Mouse (Mus musculus) layer of hippocampus, postnatal 10 days (tissue): Measurements from ENCODE around the gene Espnl. TPM values are rescaled to one million over a fixed set of nuclear protein-coding genes. Genes with fewer than 3 reads are reported as not detected.
A peak's percentile ranks its signal among the peaks of the same experiment; 100 is the strongest.

Source experiments
- DNase-seq, 2 experiments: peaks; one replicate each; pipeline ENCODE4 v3.0.0; 2021; ENCODE audit warnings: low spot score in 2 of 2
- long read RNA-seq: library from polyadenylated mRNA; stranded (forward); transcript quantifications from one replicate; pipeline ENCODE4 v2.0.0, GENCODE M21; 2023
- total RNA-seq, 2 experiments: library from RNA; stranded (reverse); gene quantifications; 2 replicates each; pipeline ENCODE4 v1.2.3; 2021

The Espnl gene
- total RNA-seq = under 1 TPM; 0.07 to 0.09 TPM
- long read RNA-seq = 0 reads

DNA sequence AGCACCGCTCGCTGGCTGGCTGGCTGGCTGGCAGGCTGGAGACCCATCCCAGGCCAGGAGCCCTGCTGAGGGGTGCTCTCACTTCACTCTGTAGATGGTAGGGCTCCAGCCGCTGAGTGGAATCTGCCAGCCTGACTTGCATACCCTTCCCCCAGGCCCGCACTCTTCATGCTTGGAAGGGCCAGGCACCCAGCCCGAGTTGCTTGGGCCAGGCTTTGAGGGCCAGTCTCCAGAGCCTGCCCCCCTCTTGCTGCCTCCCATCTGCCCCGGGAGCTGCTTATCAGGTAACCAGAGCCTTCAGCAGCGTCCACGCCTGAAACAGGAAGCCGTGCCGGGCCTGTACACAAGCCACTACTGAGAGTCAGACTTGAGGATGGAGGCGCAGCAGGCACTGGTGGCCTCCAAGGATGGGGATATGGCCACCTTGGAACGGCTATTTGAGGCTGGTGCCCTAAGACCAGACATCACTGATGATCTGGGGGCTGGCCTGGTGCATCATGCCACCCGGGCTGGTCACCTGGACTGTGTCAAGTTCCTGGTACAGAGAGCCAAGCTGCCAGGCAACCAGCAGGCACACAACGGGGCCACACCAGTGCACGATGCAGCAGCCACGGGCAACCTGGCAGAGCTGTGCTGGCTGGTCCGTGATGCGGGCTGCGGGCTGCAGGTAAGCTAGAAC is at the start of gene Espnl:
Gene Espnl (plus strand): TSS at position 316 of the 679 bp plus-strand sequence.
- peak in 1 of 2 experiments; percentile 42 for DNase-seq

DNA sequence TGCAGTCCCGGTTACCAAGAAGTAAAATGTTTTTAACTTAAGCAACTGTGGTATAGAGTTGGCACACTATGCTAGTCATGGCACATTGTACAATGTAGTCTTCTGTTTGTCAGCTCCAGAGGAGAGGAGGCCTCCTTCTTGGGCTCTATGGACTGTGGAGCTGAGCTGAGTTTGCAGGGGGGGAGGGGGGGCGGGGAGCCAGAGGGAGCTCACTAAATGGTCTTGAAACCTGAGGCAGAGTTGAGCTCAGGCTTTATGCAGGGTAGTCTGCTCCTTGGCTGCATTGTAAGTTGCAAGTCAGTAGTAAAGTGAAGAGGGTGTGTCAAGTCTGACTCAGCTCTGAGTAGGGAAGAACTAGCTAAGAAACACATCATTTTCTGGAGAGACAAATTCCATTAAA is 49.6 kb upstream of the Espnl start:
- no peak for DNase-seq

DNA sequence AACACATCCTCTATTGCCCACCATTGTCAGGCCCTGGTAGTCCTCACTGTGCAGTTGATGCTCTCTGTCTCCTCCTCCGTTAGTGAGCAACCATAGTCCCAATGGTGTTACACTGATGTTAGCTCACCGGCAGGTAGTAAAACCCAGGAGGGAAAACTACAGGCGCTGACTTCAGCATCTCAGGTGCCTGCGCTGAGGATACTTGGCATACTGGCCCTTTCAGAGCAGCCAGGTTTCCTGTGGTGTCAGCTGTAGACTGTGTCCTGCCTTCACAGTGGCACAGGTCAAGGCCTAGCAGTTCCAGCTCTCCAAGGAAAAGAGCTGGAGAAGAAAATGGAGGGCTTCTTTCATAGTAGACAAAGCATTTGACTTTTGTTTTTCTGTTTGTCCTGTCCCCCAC is 45.3 kb upstream of the Espnl start:
- no peak for DNase-seq

DNA sequence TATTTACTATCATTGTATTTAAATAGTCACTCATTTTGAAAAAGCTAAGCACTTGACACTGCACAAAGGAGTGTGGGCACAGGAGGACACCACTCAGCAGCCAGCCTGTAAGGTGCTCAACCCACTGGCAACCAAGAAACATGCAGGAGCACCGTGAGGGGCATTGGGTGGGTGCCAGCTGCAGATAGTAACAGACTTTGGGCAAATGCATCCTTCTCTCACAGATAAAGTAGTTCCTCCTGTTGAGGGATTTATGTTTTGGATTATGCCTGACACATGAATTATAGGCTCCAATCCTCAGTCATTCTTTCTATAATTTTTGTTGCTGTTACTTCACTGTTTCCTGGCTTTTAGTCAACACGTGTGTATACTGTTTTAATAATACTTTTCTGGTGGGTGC is 44.4 kb upstream of the Espnl start:
- no peak for DNase-seq

DNA sequence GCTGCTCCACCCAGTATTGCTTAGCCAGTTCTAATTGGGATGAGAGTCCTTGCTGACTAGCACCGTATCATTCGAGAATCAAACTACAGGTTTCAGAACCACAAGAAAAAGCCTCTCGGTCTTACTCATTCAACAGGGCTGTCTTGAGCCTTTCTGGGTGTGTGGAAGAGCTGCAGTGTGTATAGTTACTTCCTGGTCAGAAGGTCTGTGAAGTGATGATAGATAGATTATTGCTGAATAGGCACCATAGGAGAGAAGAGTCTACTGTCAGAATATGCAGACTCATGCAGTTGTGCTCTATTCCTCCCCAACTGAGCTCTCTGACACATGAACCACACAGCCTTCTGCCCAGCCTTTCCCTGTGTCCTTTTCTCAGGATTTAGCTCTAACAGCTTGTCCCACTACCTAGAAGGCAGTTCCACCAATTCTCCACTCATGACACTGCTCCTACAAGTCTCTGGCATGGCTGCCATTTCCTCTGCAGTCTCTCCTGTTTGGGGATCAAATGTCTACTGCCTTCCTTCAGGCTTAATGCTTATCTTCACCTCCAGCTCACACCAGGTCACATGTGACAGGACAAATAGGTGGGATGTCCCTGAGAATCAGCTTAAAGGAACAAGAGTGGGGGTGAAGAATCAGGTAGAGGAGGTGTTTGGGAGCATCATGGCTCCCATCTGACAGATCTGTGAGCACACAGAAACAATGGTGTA is 43.3 kb upstream of the Espnl start:
- no peak for DNase-seq

DNA sequence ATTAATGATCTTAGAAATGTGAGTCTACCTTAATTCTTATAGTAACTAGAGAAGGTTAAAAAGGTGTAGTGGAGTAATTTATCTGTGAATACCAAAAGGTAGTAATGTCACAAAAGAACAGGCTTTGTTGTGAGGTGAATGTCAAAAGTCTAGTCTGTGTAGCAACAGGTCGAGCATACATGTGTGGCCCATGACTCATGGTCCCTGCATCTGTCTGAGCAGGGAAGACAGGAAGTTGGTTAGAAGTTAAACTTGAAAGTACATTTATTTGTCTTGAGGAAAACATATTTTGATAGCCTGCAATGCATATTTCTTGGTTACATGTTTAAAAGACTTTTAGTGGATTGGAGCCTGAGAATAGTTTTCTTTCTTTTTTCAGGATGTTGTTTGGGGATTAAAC is 42.7 kb upstream of the Espnl start:
- DNase-seq = no peak

DNA sequence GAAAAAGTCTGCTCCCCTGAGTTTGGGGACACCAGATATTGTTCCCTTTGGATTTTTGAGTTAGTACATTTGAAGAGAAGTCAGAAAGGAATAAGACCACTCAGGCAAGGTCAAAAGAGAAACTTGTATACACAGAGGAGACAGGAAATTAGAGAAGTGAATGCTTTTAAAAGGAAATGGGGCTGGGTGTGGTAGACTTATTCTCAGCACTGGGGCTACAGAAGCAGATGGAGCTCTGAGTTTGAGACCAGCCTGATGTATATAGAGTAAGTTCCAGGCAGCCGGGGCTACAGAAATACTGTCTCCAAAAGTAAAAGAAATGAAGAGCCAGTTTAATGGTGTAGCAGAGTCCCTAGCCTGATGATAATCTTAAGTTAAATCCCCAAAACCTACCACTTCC is 39.3 kb upstream of the Espnl start:
- no peak for DNase-seq

DNA sequence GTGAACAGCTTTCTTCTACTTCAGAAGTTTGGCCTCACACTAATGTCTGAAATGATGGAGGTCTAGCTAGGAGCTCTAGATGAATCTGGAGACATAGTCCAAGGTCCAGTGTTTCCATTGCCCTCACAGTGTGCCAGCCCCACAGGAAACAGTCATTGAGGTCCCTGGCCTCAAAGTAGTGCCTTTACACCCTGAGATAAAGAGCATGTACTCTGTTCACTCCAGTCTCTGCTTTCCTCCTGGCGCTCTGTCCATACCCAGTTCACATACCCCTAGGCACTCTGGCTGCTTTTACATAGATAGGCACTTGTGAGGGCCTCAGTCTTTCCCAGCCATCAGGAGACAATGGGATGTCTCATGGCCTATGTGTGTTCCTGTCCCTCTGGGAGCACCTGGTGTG is 32.5 kb upstream of the Espnl start:
- no peak for DNase-seq

DNA sequence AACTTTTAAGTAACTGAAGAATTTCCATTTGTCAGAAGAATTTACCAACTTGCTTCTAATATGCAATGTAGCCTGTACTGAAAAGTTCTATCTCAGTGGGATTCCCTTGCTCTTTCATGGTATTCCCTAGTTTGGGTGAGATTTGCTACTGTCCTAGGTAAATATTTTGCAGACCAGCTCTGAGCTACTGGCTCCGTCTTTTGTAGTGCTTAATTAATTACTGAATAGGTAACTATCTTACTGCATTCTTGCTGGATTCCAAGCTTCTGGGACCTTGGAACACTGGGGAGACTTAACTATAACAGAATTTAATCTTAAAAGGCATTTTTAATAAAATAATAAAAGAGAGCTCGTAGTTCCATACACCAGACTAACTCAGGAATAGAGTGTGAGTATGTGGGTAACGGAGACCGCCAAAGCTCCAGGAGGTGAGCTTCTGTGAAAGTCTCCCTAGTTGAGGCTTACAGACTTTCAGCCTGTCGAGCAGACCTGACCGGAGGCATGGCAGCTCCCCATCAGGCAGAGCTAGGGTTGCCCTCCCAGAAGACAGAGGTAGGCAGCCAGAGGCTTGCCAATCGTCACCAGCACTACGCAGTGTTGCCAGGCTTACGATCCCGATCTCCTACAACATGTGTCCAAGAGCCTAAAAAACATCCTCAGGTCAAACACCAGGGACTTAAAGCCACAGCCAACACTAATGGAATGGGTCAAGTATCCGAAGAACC is 29.6 kb upstream of the Espnl start:
- no peak for DNase-seq

DNA sequence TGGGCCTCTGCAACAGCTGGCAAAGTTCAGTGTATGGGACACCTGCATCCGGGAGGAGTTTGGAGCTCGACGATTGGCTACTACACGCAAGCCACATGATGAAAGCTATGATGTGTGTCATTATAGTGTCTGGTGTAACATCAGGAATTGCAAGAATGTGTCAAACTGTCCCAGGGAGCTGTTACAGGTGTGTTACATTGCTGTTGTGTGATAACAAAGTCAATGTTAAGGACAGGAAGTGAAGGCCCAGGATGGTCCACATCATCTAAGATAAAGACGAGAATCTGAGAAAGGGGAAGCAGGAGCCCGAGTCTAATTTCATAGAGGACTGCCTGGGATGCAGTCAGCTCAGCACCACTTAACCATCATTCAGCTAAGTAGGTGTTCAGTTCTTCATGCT is 26.3 kb upstream of the Espnl start:
- no peak for DNase-seq

DNA sequence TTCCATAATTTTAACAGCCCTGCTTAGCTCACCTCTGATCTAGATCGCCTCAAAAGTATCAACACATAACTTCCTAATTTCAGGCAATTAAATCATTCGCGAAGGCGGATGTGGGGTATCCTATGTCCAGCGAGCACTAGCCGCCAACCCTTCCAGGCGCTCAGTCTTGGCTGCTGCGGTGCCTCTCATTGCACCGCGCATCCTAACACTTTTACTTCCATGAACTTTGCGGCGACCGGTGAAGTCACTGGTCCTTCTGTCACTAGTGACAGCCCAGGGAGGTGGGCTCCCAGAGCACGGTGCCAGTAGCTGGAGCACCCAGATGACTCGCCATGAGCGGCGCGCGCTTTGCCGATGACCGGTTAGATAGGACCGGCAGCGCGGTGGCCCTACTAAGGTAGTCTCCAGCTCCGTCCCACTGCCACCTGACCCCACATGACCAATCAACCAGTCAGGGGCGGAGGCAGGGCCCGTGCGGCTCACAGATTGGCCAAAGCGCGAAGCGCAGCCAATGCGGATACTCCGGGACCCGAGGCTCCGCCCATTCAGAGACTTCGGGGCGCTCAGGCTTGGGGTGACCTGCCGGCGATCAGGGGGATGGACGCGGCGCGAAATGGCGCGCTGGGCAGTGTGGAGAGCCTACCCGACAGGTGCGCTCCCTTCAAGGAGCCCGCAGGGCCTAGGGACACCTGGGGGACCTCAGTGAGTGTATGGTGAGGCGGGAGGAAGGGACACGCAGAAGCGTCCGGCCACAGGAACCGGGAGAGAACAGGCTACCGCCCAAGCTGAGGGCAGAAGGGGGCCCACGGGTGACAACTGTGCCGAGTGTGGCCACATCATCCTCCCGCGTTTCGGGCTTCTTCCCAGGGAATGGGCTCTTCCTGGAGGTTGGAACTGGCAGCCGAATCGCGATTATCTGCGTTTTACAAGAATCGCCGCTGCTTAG is 23.8 kb upstream of the Espnl start, which contains the start of gene Scly:
Gene Scly (plus strand): TSS at position 540 of the 946 bp plus-strand sequence.
- DNase-seq = peak; percentile 90 to 94

DNA sequence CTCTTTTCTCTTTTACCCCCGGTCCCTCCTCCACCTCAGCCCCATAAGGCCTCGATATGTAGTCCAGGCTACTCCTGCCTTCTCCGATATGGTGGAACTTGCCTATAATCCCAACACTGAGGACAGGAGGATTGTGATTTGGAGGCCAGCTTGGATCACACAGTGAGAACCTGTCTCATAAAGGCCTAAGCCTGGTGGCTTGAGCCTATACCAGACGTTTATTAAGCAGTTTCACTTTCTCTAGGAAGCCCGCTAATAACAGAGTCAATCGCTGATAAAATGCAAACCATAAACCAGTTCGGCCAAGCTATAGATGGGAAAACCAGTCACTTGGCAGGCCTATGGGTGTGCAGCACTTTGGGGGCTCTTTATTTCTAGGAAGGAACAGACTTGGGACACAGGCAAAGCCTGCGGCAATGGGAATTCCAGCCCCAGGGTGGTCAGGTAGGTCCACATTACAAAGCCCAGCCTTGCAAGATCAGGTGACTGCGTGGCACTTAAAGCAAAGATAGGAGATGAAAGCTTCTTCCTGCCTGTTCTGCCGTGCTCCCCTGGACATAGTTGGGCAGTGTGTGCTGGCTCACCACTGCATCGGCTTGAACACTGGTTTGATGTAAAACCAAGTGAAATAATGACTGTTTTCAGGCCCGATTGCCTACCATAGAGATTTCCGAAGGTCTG is 22.7 kb upstream of the Espnl start:
- no peak for DNase-seq

DNA sequence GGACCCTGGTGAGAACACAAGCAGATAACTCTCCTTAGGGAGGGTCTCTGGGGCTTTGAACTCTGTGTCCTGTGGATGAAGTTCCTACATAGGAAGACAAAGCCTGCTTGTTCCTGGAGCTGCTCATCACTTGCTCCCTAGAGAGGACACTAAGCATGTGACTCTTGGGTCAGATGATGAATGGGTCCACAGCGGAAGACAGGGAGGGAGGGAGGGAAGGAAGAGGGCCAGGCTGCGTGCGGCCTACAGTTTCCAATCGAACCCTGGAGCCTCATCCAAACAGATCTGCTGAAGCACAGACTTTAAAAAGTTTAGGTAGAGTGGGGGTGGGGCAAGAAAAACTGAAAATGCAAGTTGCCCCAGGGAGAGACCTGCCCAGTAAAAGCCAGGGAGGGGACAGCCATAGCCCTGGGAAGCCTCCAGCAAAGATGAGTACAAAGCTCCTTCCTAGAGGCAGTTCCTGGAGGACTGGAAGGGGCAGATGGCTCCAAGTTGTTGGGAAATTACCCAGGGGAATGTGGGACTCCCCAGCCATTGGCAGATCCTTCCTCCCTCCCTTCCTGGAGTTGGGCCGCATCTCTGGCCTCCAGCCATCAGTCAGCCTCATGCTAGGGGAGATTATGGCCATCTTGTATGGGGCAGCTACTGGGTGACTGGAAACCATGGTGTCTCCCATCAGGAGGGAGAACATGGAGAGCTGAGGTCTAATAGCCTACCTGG is 22.0 kb upstream of the Espnl start:
- DNase-seq = no peak

DNA sequence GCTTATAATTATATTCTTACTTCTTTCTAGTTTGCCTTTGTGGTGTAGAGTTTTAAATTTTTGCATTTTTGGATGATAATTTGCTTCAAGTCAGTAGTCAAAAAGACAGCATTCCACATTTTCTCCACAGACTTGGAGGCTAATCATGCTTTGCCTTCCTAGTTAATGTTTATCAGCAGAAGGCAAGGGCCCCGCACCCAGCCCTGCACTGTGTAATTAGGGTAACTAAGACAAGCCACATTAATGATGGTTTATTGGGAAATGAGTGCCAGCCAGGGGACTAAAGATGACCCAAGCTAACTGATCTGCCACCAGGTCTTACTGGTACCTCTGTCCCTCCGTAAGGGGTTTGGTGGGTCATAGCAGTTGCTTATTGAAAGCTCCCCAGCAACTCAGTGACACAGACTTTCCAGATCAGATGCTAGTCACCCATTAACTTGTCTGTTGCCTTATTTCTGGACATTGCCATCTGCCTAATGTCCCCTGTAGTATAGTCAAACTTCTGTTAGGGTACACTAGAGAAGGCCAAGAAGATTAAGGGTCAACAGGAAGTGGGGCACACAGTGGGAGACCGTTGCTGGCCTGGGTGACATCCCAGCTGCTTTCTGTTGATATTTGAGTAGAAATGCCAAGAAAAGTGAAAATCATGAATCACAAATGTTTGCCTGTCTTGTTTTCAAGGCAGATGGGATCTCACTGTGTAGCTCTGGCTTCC is 20.5 kb upstream of the Espnl start:
- DNase-seq = no peak

DNA sequence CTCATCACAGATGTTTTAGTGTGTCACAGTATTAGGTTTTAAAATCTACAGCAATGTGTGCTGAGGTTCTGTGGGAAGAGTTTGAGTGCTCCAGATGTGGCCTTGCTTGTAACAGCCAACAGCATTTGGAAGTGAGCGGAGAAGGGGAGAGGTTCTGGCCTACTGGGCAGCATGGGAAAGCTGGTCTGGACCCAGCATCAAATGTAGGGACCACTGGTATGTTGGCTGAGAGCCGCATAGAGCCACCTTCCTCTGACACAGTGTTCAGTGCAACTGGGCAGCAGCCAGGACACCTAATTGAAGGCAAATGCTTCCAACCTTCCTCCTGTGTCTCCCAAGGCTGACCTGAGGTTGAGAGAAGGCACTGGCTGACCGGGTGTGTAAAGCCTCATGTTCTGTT is 19.9 kb upstream of the Espnl start:
- DNase-seq = no peak

DNA sequence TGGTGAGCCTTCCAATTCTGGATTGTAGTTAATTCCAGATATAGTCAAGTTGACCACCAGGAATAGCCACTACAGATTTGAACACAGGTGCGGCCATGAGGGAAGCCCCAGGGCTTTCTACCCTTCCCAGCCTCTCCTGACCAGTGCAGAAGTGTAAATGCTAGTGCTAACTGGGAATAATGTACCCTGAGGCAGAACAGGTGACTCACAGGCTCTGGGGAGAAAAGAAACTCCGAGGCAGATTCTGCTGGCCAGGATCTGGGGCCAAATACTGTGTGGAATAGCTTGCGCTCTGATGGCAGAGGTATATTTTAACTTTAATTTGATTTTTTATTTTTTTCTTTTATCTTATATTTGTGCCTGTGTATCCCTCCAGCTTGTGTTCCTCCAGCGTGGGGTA is 17.3 kb upstream of the Espnl start:
- no peak for DNase-seq

DNA sequence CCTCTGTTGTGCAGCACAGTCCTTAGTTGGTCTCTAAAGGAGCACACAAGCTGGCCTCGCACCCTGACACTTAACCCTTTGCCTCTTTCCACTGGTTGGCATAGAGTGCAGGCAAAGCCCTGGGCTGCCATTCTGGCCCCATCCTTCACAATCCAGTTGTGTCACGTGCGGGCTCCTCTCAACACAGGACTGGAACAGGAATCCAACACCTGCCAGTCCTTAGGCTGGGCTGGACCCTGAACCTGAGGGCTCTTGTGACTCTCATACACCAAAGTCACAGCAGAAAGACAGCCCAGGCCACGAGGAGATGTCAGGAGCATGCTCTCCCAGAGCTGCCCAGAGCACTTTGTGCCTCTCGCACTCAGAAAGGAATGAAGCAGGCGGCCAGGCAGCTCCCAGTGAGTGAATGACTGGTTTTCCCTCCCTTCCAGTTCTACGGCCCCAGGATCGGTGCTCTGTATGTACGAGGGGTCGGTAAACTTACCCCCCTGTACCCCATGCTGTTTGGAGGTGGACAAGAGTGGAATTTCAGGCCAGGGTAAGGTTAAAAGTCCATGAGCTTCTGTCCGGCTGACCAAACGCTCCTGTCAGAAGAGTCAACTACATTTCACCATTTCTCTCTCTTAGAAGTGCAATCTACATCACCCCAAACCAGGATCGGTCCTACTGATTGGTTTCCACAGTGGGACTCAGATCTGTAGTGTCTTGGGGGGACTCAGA is 12.3 kb upstream of the Espnl start:
- DNase-seq = no peak

DNA sequence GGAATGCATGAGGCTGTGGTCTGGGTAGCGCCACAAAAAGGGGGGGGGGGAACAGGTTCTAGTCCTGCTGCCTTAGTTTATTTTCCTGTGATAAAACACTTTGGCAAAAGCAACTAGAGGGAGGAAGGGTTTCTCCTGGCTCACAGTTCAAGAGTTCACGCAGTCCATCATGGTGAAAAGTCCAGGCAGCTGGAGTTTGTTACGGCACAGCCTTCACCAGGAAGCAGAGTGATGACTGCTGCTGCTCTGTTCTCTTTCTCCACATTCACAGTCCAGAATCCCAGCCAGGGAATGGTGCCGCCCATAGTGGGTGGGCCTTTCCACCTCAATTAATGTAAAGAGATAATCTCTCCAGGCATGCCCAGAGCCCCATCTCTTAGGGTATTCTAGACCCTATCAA is 9.6 kb upstream of the Espnl start:
- no peak for DNase-seq

DNA sequence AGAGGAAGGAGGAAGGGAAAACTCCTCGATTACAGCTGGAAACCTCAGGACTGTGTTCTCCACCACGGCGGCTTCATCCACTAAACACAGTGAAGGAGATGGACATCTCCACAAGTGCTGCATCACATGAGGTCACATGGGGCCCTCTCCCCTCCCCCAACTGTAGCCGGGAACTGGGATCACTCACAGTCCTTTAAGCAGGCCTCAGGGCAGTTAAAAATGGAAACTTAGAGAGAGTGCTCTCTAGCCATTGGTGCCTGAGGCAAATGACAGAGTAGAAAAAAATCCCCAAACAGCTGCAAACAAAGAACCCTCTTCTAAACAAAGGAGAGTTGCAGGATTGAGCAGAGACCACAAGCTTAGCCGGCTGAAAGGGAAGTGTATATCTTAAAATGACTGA is 8.6 kb upstream of the Espnl start:
- no peak for DNase-seq
